Mouse (Mus musculus) layer of hippocampus, postnatal 10 days (tissue): Measurements from ENCODE around the gene Rhod. TPM values are rescaled to one million over a fixed set of nuclear protein-coding genes. Genes with fewer than 3 reads are reported as not detected.
"Not testable (repeated sequence)": the region's sequence is repeated elsewhere in the genome, so short reads cannot be mapped to it uniquely, and the experiment has no call there.

Experiments used
- DNase-seq, 2 experiments: peaks; one replicate each; pipeline ENCODE4 v3.0.0; 2021; ENCODE audit warnings: low spot score in 2 of 2
- long read RNA-seq: library from polyadenylated mRNA; stranded (forward); transcript quantifications from one replicate; pipeline ENCODE4 v2.0.0, GENCODE M21; 2023
- total RNA-seq, 2 experiments: library from RNA; stranded (reverse); gene quantifications; 2 replicates each; pipeline ENCODE4 v1.2.3; 2021

The Rhod gene
- total RNA-seq: 1 to 10 TPM; 2.2 to 2.3 TPM
- long read RNA-seq, partial matches to known transcripts: 0 of 3 reads
- long read RNA-seq, other reads (novel, unspliced or antisense): 1 of 3 reads

GRCm38 (mm10) chr19:4439161-4439801, at the start of gene Rhod:
Gene Rhod (minus strand): TSS chr19:4439432.
- peak in 1 of 2 experiments; percentile 32 for DNase-seq

GRCm38 (mm10) chr19:4487877-4488276, 48.6 kb upstream of the Rhod start:
- no peak for DNase-seq

- no peak for DNase-seq
Measured at GRCm38 (mm10) chr19:4485006-4485405, 45.8 kb upstream of the Rhod start.

- no peak for DNase-seq
Measured at GRCm38 (mm10) chr19:4482111-4482859, 43.1 kb upstream of the Rhod start.

GRCm38 (mm10) chr19:4481326-4481725, 42.1 kb upstream of the Rhod start:
- DNase-seq: no peak

- no peak for DNase-seq
Measured at GRCm38 (mm10) chr19:4480041-4480440, 40.8 kb upstream of the Rhod start.

- no peak for DNase-seq
Measured at GRCm38 (mm10) chr19:4478190-4478516, 38.9 kb upstream of the Rhod start.

- DNase-seq: peak in 1 of 2 experiments; percentile 43
Measured at GRCm38 (mm10) chr19:4477345-4478189, 38.3 kb upstream of the Rhod start, which contains the start of gene Syt12. Gene Syt12 (minus strand): TSS chr19:4477447.

GRCm38 (mm10) chr19:4476601-4477257, 37.5 kb upstream of the Rhod start:
- peak; percentile 51 to 73 for DNase-seq

GRCm38 (mm10) chr19:4475224-4475925, 36.1 kb upstream of the Rhod start:
- DNase-seq: no peak

- DNase-seq: no peak
Measured at GRCm38 (mm10) chr19:4474739-4475138, 35.5 kb upstream of the Rhod start.

GRCm38 (mm10) chr19:4473549-4473948, 34.3 kb upstream of the Rhod start:
- DNase-seq: no peak

GRCm38 (mm10) chr19:4468363-4468762, 29.1 kb upstream of the Rhod start:
- no peak for DNase-seq

GRCm38 (mm10) chr19:4464666-4465065, 25.4 kb upstream of the Rhod start:
- no peak for DNase-seq

GRCm38 (mm10) chr19:4461981-4462380, 22.7 kb upstream of the Rhod start:
- DNase-seq: no peak

GRCm38 (mm10) chr19:4456227-4456626, 17.0 kb upstream of the Rhod start:
- DNase-seq: peak; percentile 68 to 75

- no peak for DNase-seq
Measured at GRCm38 (mm10) chr19:4455071-4455800, 16.0 kb upstream of the Rhod start.

- not testable (repeated sequence) for DNase-seq
Measured at GRCm38 (mm10) chr19:4454040-4454439, 14.8 kb upstream of the Rhod start.

GRCm38 (mm10) chr19:4452525-4452924, 13.3 kb upstream of the Rhod start:
- no peak for DNase-seq

GRCm38 (mm10) chr19:4451965-4452364, 12.7 kb upstream of the Rhod start:
- DNase-seq: no peak
